ENCODE assay signal across 8 mouse cellular contexts in genomic region chr4:107252522-107252921, GRCm38 (mm10). TPM values are rescaled to one million over a fixed set of nuclear protein-coding genes. Genes with fewer than 3 reads are reported as not detected.
DNase-seq lines count a peak whose midpoint lies in the region; ATAC-seq and TF ChIP-seq lines count a peak whose summit lies in the region.

No protein-coding gene starts in this region.

- H3K4me2 ChIP-seq in heart, embryonic 13.5 days = peak overlapping the region; percentile 70
- H3K4me2 ChIP-seq in embryonic facial prominence, embryonic 14.5 days (ENCODE audit: low read depth, low read length) = peak overlapping the region; percentile 79
- peak overlapping the region; percentile 80 for H3K4me2 ChIP-seq in limb, embryonic 13.5 days (replicated peaks)

- no peak for TF ChIP-seq CTCF in ES-Bruce4 (IDR thresholded peaks at IDR 0.05; ENCODE audit: low read depth, low read length)

- no peak for TF ChIP-seq POLR2A in ES-Bruce4 (IDR thresholded peaks at IDR 0.05; ENCODE audit: insufficient read depth, low read length)

- H3K36me3 ChIP-seq in heart, embryonic 13.5 days = no peaks in the 10 kb centered on the region
- no peaks in the 10 kb centered on the region for H3K36me3 ChIP-seq in ES-Bruce4 (ENCODE audit: control insufficient read depth, insufficient read depth, low read length, poor library complexity, severe bottlenecking)
- no peaks in the 10 kb centered on the region for H3K36me3 ChIP-seq in embryonic facial prominence, embryonic 14.5 days (ENCODE audit: control insufficient read depth, insufficient read depth, low read length)
- no peaks in the 10 kb centered on the region for H3K36me3 ChIP-seq in limb, embryonic 13.5 days
- H3K36me3 ChIP-seq in splenic B cell, adult 2 months (ENCODE audit: control insufficient read depth, insufficient read depth, low read length, poor library complexity, severe bottlenecking) = no peaks in the 10 kb centered on the region

- no peaks in the 10 kb centered on the region for H3K9me3 ChIP-seq in heart, embryonic 13.5 days
- no peaks in the 10 kb centered on the region for H3K9me3 ChIP-seq in ES-Bruce4 (replicated peaks; ENCODE audit: control insufficient read depth, insufficient read depth, low read length, poor library complexity, severe bottlenecking)
- H3K9me3 ChIP-seq in embryonic facial prominence, embryonic 14.5 days (ENCODE audit: control insufficient read depth, low read length) = no peaks in the 10 kb centered on the region
- H3K9me3 ChIP-seq in limb, embryonic 13.5 days = no peaks in the 10 kb centered on the region

- H3K4me1 ChIP-seq in heart, embryonic 13.5 days = peaks cover 53% of the 10 kb centered on the region
- H3K4me1 ChIP-seq in ES-Bruce4 (ENCODE audit: control insufficient read depth, insufficient read depth, low read length) = peaks cover 2% of the 10 kb centered on the region
- H3K4me1 ChIP-seq in embryonic facial prominence, embryonic 14.5 days (ENCODE audit: control insufficient read depth, insufficient read depth, low read length) = peaks cover 12% of the 10 kb centered on the region
- H3K4me1 ChIP-seq in limb, embryonic 13.5 days = peaks cover 45% of the 10 kb centered on the region

- no peaks in the 10 kb centered on the region for H3K27me3 ChIP-seq in heart, embryonic 13.5 days (replicated peaks)
- no peaks in the 10 kb centered on the region; the same call in 1 of the 2 replicates for H3K27me3 ChIP-seq in ES-Bruce4 (ENCODE audit: control insufficient read depth, insufficient read depth, low read length, poor library complexity, severe bottlenecking)
- H3K27me3 ChIP-seq in embryonic facial prominence, embryonic 14.5 days (replicated peaks; ENCODE audit: control insufficient read depth, insufficient read depth, low read length) = no peaks in the 10 kb centered on the region
- H3K27me3 ChIP-seq in limb, embryonic 13.5 days = no peaks in the 10 kb centered on the region
- H3K27me3 ChIP-seq in splenic B cell, adult 2 months (ENCODE audit: control insufficient read depth, insufficient read depth, low read length, poor library complexity, severe bottlenecking) = no peaks in the 10 kb centered on the region

- no peak for TF ChIP-seq EP300 in ES-Bruce4 (IDR thresholded peaks at IDR 0.05; ENCODE audit: insufficient read depth, low read depth, low read length)

- DNase-seq in heart, postnatal 10 days = no peak
- no peak for DNase-seq in embryonic facial prominence, embryonic 14.5 days (ENCODE audit: low spot score)
- peak; percentile 27 for DNase-seq in splenic B cell, adult 2 months (ENCODE audit: low read depth, low spot score)
- DNase-seq in urinary bladder, adult 18-20 months (ENCODE audit: low spot score in 2 of 2) = no peak

- ATAC-seq in heart, embryonic 13.5 days (ENCODE audit: extremely low read depth, insufficient number of reproducible peaks, low FRiP score, low TSS enrichment) = no peak
- no peak for ATAC-seq in embryonic facial prominence, embryonic 14.5 days (ENCODE audit: low read depth)
- no peak for ATAC-seq in limb, embryonic 13.5 days (ENCODE audit: low FRiP score, low read depth)
- ATAC-seq in inflammation-experienced regulatory T-cells, adult 6 months = no peak

- peak overlapping the region; percentile 86 for H3K27ac ChIP-seq in heart, embryonic 13.5 days (replicated peaks)
- no peak overlapping the region for H3K27ac ChIP-seq in ES-Bruce4 (ENCODE audit: insufficient read depth, low read length)
- H3K27ac ChIP-seq in embryonic facial prominence, embryonic 14.5 days (replicated peaks; ENCODE audit: low read depth, low read length) = peak overlapping the region; percentile 72
- peak overlapping the region; percentile 48; the same call in 1 of the 2 replicates for H3K27ac ChIP-seq in limb, embryonic 13.5 days

- under 1% methylated on average over 11 of the region's 11 CpGs for WGBS in heart, embryonic 13.5 days
- WGBS in embryonic facial prominence, embryonic 14.5 days = under 1% methylated on average over 11 of the region's 11 CpGs
- under 1% methylated on average over 11 of the region's 11 CpGs for WGBS in limb, embryonic 13.5 days

- intact Hi-C loops in heart, postnatal 10 days (cut with DNase I) = loop anchor here (2.0 to 5.0 kb wide), 3 partner anchors 60 to 115 kb away; partner anchors contain the start of genes Ndc1, Tceanc2 and Tmem59

- peak overlapping the region; percentile 91 for H3K9ac ChIP-seq in heart, embryonic 13.5 days
- H3K9ac ChIP-seq in ES-Bruce4 (ENCODE audit: low read depth, poor library complexity, severe bottlenecking) = peak overlapping the region; percentile 86
- H3K9ac ChIP-seq in embryonic facial prominence, embryonic 14.5 days (ENCODE audit: low read depth, low read length) = peak overlapping the region; percentile 89
- H3K9ac ChIP-seq in limb, embryonic 13.5 days = peak overlapping the region; percentile 84

- peak overlapping the region; percentile 86 for H3K4me3 ChIP-seq in heart, embryonic 13.5 days
- H3K4me3 ChIP-seq in ES-Bruce4 (ENCODE audit: low read depth, low read length) = peak overlapping the region; percentile 97
- H3K4me3 ChIP-seq in embryonic facial prominence, embryonic 14.5 days (ENCODE audit: low read depth, low read length) = peak overlapping the region; percentile 89
- peak overlapping the region; percentile 85 for H3K4me3 ChIP-seq in limb, embryonic 13.5 days

RNA-seq across cellular contexts. Expression of gene Lrrc42, which starts 0.8 kb away (rescaled TPM):
- polyA plus RNA-seq in heart, embryonic 13.5 days (2015; fragmentation: Nextera tagmentation; extraction: Ambion mirVana) = 53.5 and 56.9 TPM in 2 replicates
- 10 to 100 TPM; 16.4 to 21.6 TPM for total RNA-seq in heart, postnatal 10 days (2021)
- 65.2 and 75.4 TPM in 2 replicates for polyA plus RNA-seq in ES-Bruce4 (2011; ENCODE audit: insufficient read depth, insufficient read length, low read depth, missing spikeins)
- polyA plus RNA-seq in embryonic facial prominence, embryonic 14.5 days (2014; fragmentation: Nextera tagmentation; extraction: Ambion mirVana) = 75.2 and 77.6 TPM in 2 replicates
- 102 and 103 TPM in 2 replicates for polyA plus RNA-seq in limb, embryonic 13.5 days (2015; fragmentation: Nextera tagmentation; extraction: Ambion mirVana)
- 10 to 100 TPM; 18.8 to 25.8 (median 24.0) TPM for polyA plus RNA-seq in inflammation-experienced regulatory T-cells, adult 6 months (2017; shearing (Covaris generic))

RNA-seq across cellular contexts. Expression of gene Hspb11, which starts 0.9 kb away (rescaled TPM):
- 33.4 and 36.2 TPM in 2 replicates for polyA plus RNA-seq in heart, embryonic 13.5 days (2015; fragmentation: Nextera tagmentation; extraction: Ambion mirVana)
- total RNA-seq in heart, postnatal 10 days (2021) = 10 to 100 TPM; 16.3 to 16.8 TPM
- polyA plus RNA-seq in ES-Bruce4 (2011; ENCODE audit: insufficient read depth, insufficient read length, low read depth, missing spikeins) = 49.0 and 53.9 TPM in 2 replicates
- polyA plus RNA-seq in embryonic facial prominence, embryonic 14.5 days (2014; fragmentation: Nextera tagmentation; extraction: Ambion mirVana) = 43.1 and 50.6 TPM in 2 replicates
- 44.0 and 44.9 TPM in 2 replicates for polyA plus RNA-seq in limb, embryonic 13.5 days (2015; fragmentation: Nextera tagmentation; extraction: Ambion mirVana)
- polyA plus RNA-seq in inflammation-experienced regulatory T-cells, adult 6 months (2017; shearing (Covaris generic)) = 10 to 100 TPM; 25.5 to 30.0 (median 25.5) TPM

RNA-seq across cellular contexts. Expression of gene Ldlrad1, which starts 43.5 kb away (rescaled TPM):
- not detected in 2 replicates for polyA plus RNA-seq in heart, embryonic 13.5 days (2015; fragmentation: Nextera tagmentation; extraction: Ambion mirVana)
- total RNA-seq in heart, postnatal 10 days (2021) = not detected
- not detected in 2 replicates for polyA plus RNA-seq in ES-Bruce4 (2011; ENCODE audit: insufficient read depth, insufficient read length, low read depth, missing spikeins)
- polyA plus RNA-seq in embryonic facial prominence, embryonic 14.5 days (2014; fragmentation: Nextera tagmentation; extraction: Ambion mirVana) = 0.18 TPM in 1 of 2 replicates, not detected in the other
- polyA plus RNA-seq in limb, embryonic 13.5 days (2015; fragmentation: Nextera tagmentation; extraction: Ambion mirVana) = not detected in 2 replicates
- under 1 TPM in 1 of 3 experiments, not detected in 2; 0.57 TPM for polyA plus RNA-seq in inflammation-experienced regulatory T-cells, adult 6 months (2017; shearing (Covaris generic))

RNA-seq across cellular contexts. Expression of gene Dio1, which starts 54.4 kb away (rescaled TPM):
- not detected in 2 replicates for polyA plus RNA-seq in heart, embryonic 13.5 days (2015; fragmentation: Nextera tagmentation; extraction: Ambion mirVana)
- not detected for total RNA-seq in heart, postnatal 10 days (2021)
- not detected in 2 replicates for polyA plus RNA-seq in ES-Bruce4 (2011; ENCODE audit: insufficient read depth, insufficient read length, low read depth, missing spikeins)
- not detected in 2 replicates for polyA plus RNA-seq in embryonic facial prominence, embryonic 14.5 days (2014; fragmentation: Nextera tagmentation; extraction: Ambion mirVana)
- not detected in 2 replicates for polyA plus RNA-seq in limb, embryonic 13.5 days (2015; fragmentation: Nextera tagmentation; extraction: Ambion mirVana)
- not detected for polyA plus RNA-seq in inflammation-experienced regulatory T-cells, adult 6 months (2017; shearing (Covaris generic))
